Mouse (Mus musculus) forebrain, embryonic 11.5 days (tissue): ENCODE data around the gene Rps17. TPM values are rescaled to one million over a fixed set of nuclear protein-coding genes. Genes with fewer than 3 reads are reported as not detected.

ENCODE experiments used
- ATAC-seq: fragments of 200-750 bp; cut with Nextera tagmentation; replicated peaks from 2 replicates; pipeline ENCODE4 v1.8.0; 2017; ENCODE audit warnings: moderate TSS enrichment; ENCODE audit not compliant: low FRiP score
- DNase-seq: peaks from one replicate; pipeline ENCODE4 v3.0.0-alpha.2; 2017; ENCODE audit warnings: low spot score
- H3K27ac ChIP-seq: fragments of 300-500 bp; sonication (generic); 2 replicates; pipeline ENCODE4 v1.5.1; 2014; ENCODE audit warnings: low read depth, low read length
- H3K27me3 ChIP-seq: fragments of 300-500 bp; sonication (generic); 2 replicates; pipeline ENCODE4 v1.6.1; 2014; ENCODE audit warnings: mild to moderate bottlenecking, low read length, mixed read lengths; ENCODE audit not compliant: control insufficient read depth, insufficient read depth
- H3K36me3 ChIP-seq: fragments of 300-500 bp; sonication (generic); 2 replicates; pipeline ENCODE4 v1.6.1; 2014; ENCODE audit warnings: mild to moderate bottlenecking, low read length, moderate library complexity, mixed read lengths; ENCODE audit not compliant: control insufficient read depth, insufficient read depth
- H3K4me1 ChIP-seq: fragments of 300-500 bp; sonication (generic); replicated peaks from 2 replicates; pipeline ENCODE4 v1.6.1; 2014; ENCODE audit warnings: low read length, mixed read lengths; ENCODE audit not compliant: control insufficient read depth, insufficient read depth
- H3K4me2 ChIP-seq: fragments of 300-500 bp; sonication (generic); 2 replicates; pipeline ENCODE4 v1.6.1; 2014; ENCODE audit warnings: low read depth, mild to moderate bottlenecking, low read length, moderate library complexity, mixed read lengths; ENCODE audit not compliant: severe bottlenecking
- H3K4me3 ChIP-seq: fragments of 300-500 bp; sonication (generic); 2 replicates; pipeline ENCODE4 v1.5.1; 2014; ENCODE audit warnings: low read depth, low read length
- H3K9ac ChIP-seq: fragments of 300-500 bp; sonication (generic); 2 replicates; pipeline ENCODE4 v1.6.1; 2014; ENCODE audit warnings: low read length
- H3K9me3 ChIP-seq: fragments of 300-500 bp; sonication (generic); 2 replicates; pipeline ENCODE4 v1.6.1; 2016; ENCODE audit warnings: low read length, mixed read lengths; ENCODE audit not compliant: control insufficient read depth
- WGBS: fragments of 180-500 bp; shearing (Covaris S2); extraction: QIAGEN DNeasy Blood & Tissue Kit; methylation state at CpG from one replicate; pipeline ENCODE4 v1.1.7; 2014; 5-methylcytosine and 5-hydroxymethylcytosine counted together
- polyA plus RNA-seq: library from polyadenylated mRNA; unstranded; fragments of >200 nt; fragmentation: Nextera tagmentation; extraction: Ambion mirVana; gene quantifications from 2 replicates; pipeline ENCODE4 v1.2.1, GENCODE M21; 2014

Gene Rps17
- polyA plus RNA-seq, 1 experiment from 2014 or later = 1,117 TPM

DNA sequence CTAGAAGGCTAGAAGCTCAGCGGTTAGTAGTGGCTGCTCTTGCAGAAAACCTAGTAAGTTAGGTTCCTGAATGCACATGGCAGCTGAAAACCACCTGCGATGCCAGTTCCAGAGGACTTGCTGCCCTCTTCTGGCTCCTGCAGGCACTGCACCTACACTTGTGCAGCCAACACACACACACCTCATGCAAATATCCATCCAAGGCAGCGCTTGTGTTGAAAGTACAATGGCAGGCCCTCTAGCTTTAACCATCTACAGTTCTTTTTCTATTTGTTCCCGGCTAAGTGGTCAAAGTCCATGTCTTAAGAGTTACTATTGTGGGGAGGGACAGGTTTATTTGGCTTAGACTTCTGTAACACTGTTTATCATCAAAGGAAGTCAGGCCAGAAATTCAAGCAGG lies 5.3 kb downstream of the Rps17 start:
- H3K27ac ChIP-seq = no peak overlapping the region
- peak; percentile 84 for DNase-seq
- WGBS = 79% methylated on average over 4 of the region's 4 CpGs
- H3K9ac ChIP-seq = no peak overlapping the region
- H3K27me3 ChIP-seq = no peaks in the 10 kb centered on the region
- no peak overlapping the region for H3K4me3 ChIP-seq
- no peaks in the 10 kb centered on the region for H3K9me3 ChIP-seq
- no peak for ATAC-seq
- H3K4me1 ChIP-seq = peaks cover 11% of the 10 kb centered on the region
- no peak overlapping the region for H3K4me2 ChIP-seq
- peaks cover 13% of the 10 kb centered on the region; the same call in 1 of the 2 replicates for H3K36me3 ChIP-seq

DNA sequence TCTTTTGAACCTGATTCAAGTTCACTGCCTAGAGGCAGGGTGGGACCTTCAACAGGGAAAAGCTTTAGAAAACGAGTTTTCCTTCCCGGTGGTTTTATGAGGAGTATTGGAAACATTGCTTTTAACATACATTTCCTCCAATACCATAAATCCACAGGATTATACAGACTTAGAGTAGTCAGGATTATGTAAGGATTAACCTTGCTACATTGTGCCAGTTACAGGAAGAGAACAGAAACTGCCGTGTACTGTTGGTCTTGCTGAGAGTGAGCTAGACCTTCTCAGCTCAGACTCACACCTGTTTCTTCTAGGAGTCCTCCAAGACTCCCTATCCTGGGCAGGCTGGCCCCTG lies 6.6 kb downstream of the Rps17 start:
- DNase-seq (no peak), ATAC-seq (no peak)
- 87% methylated on average over 3 of the region's 3 CpGs for WGBS

DNA sequence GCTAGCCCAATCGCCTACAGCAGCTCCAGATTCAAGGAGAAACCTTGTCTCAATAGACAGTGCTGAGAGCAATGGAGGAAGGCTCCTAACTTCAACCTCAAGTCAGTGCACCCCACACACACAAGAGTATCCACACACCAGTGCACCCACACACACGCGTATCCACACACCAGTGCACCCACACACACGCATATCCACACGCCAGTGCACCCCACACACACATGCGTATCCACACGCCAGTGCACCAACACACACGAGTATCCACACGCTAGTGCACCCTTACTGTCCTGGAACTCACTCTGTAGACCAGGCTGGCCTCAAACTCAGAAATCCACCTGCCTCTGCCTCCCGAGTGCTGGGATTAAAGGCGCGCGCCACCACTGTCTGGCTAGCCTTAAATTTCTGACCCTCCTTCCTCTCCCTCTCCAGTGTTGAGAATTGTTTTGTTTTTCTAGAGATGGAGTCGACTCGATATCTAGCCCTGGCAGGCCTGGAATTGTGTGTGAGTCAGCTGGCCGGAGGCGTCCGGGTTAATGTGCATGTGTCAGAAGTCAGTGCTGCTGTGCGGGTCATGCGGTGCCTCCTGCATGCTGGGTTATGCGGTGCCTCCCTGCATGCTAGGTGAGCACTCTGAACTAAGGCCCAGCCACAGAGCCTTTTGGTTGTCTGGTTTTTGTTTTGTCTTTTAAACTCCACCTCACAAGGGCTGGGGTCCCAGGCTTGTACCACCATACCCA lies 7.1 kb downstream of the Rps17 start:
- no peaks in the 10 kb centered on the region for H3K27me3 ChIP-seq
- no peak for ATAC-seq
- no peaks in the 10 kb centered on the region for H3K9me3 ChIP-seq
- 96% methylated on average over 21 of the region's 21 CpGs for WGBS
- H3K36me3 ChIP-seq = peaks cover 12% of the 10 kb centered on the region; the same call in 1 of the 2 replicates
- no peak overlapping the region for H3K4me3 ChIP-seq
- H3K4me2 ChIP-seq = no peak overlapping the region
- H3K9ac ChIP-seq = no peak overlapping the region
- H3K27ac ChIP-seq = no peak overlapping the region
- no peak for DNase-seq
- peaks cover 2% of the 10 kb centered on the region for H3K4me1 ChIP-seq

More for the DNA sequence above, 6.6 kb downstream of the Rps17 start:
- Histone ChIP-seq H3K9ac (no peak overlapping the region), H3K4me1 (peaks cover 7% of the 10 kb centered on the region), H3K9me3 (no peaks in the 10 kb centered on the region), H3K4me3 (no peak overlapping the region), H3K27ac (no peak overlapping the region), H3K27me3 (no peaks in the 10 kb centered on the region), H3K36me3 (peaks cover 13% of the 10 kb centered on the region; the same call in 1 of the 2 replicates), H3K4me2 (no peak overlapping the region)

DNA sequence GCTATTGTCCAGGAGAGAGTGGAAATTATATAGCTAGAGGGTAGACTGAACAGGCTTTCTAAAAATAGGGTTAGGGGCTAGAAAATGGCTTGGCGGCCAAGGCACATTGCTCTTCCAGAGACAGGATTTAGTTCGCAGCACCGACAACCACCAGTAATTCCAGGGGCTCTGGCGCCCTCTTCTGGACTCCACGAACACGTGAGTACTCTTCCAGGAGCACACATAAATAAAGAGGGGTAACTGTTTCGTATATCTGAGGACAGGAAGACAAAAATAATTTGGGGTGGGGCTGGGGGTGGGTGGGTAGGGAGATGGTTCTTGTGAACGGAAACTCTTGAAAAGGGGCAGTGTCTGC lies 8.6 kb downstream of the Rps17 start:
- H3K9ac ChIP-seq = no peak overlapping the region
- H3K36me3 ChIP-seq = peaks cover 5% of the 10 kb centered on the region; the same call in 1 of the 2 replicates
- no peak overlapping the region for H3K4me2 ChIP-seq
- DNase-seq = peak; percentile 79
- WGBS = 34% methylated on average over 8 of the region's 8 CpGs
- no peaks in the 10 kb centered on the region for H3K4me1 ChIP-seq
- H3K27ac ChIP-seq = peak overlapping the region; percentile 14; the same call in 1 of the 2 replicates
- no peak for ATAC-seq
- H3K27me3 ChIP-seq = no peaks in the 10 kb centered on the region
- H3K9me3 ChIP-seq = no peaks in the 10 kb centered on the region
- H3K4me3 ChIP-seq = no peak overlapping the region

DNA sequence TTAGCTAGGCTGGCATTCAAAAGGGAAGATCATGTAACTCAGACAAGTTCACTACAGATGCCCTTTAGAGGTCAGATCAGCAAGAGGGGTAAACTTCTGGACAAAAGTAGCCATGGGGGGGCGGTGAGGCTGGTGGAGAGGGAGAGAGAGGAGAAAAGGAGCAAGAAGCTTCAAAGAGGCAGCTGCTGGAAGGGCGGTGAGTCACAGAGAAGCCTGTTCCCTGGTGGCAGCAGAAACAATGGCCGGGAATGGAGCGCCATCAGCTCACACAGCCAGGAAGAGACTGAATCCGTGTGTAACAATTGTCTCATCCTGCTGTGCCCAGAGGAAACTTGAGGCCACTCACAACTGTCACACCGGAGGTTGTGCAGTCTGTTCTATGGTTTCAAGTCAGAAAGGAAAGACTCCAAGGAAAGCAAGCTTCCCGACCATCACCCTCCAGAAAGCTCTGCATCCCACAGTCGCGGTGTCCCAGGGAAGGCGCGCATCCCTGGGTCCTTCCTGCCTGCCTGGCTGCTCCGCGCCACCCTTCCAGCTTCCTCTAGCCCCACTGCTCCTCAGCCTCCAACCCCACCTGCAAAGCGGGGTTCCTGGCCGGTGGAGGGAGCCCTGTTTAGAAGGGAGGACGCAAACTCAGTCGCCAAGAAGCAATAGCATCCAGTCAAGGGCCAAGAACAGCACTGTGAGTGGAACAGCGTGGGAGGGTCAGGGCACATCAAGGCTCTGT lies 9.2 kb downstream of the Rps17 start:
- Histone ChIP-seq H3K4me2 (no peak overlapping the region), H3K27me3 (no peaks in the 10 kb centered on the region), H3K27ac (peak overlapping the region; percentile 14; the same call in 1 of the 2 replicates), H3K36me3 (no peaks in the 10 kb centered on the region), H3K9me3 (no peaks in the 10 kb centered on the region), H3K9ac (no peak overlapping the region), H3K4me3 (no peak overlapping the region), H3K4me1 (no peaks in the 10 kb centered on the region)
- 55% methylated on average over 18 of the region's 18 CpGs for WGBS
- DNase-seq (peak; percentile 64), ATAC-seq (peak; percentile 57)

DNA sequence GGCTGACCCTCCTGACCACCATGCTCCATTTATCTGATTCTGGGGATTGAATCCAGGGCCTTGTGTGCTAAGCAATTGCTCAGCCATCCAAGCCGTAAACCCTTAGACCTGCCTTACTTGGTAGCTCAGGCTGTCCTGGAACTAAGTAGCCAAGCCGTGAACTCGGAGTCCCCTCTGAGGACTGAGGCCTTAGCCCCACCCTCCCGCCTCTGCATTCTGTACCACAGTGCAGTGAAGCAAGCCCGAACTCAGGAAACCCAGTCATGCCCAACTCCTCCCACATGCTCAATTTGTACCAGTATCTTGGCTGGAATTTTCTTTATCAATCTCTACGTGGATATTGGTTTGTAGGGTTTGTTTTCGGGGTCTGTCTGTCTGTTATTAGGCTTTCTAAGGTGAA lies 13.2 kb downstream of the Rps17 start:
- Histone ChIP-seq H3K9ac (no peak overlapping the region), H3K4me3 (no peak overlapping the region), H3K27ac (no peak overlapping the region), H3K4me2 (no peak overlapping the region), H3K36me3 (no peaks in the 10 kb centered on the region), H3K4me1 (no peaks in the 10 kb centered on the region), H3K27me3 (no peaks in the 10 kb centered on the region), H3K9me3 (no peaks in the 10 kb centered on the region)
- ATAC-seq = no peak
- DNase-seq = no peak
- 85% methylated on average over 7 of the region's 7 CpGs for WGBS

DNA sequence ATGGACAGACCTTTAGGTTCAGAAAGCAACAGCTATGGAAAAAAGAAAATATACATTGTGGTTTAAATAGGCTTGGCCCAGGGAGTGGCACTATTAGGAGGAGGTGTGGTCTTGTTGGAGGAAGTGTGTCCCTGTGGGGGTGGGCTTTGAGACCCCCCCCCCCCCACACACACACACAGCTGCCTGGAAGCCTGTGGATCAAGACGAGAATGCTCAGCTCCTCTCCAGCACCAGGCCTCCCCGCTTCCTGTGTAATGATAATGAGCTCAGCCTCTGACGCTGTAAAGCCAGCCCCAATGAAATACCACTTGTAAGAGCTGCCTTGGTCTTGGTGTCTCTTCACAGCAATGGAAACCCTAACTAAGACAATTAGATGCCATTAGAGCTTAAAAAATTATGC lies 14.3 kb downstream of the Rps17 start:
- Histone ChIP-seq H3K4me1 (no peaks in the 10 kb centered on the region), H3K9me3 (no peaks in the 10 kb centered on the region), H3K36me3 (no peaks in the 10 kb centered on the region), H3K27ac (no peak overlapping the region), H3K27me3 (no peaks in the 10 kb centered on the region), H3K9ac (no peak overlapping the region), H3K4me2 (no peak overlapping the region), H3K4me3 (no peak overlapping the region)
- ATAC-seq (no peak), DNase-seq (no peak)
- 23% methylated on average over 3 of the region's 3 CpGs for WGBS

DNA sequence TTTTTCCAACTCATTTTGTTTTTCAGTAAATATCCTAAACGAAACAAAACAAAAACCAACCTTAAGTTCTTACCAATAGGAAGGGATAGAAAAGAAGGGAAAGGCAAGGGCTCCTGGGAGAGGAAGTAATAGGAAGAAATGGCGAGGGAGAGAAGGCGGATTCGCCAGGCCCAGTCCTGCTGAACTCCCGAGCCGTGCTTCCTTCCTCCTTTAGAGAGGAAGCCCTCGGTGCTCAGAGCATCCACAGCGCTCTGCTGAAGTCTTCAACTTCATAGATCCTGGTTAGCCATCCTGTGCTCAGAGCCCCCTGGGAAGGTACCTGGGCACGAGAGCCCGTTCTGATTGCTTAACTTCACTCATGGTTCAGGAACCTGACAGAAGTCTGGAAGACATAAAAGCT lies 17.4 kb downstream of the Rps17 start:
- no peaks in the 10 kb centered on the region for H3K27me3 ChIP-seq
- no peak overlapping the region for H3K27ac ChIP-seq
- no peak overlapping the region for H3K9ac ChIP-seq
- no peaks in the 10 kb centered on the region for H3K9me3 ChIP-seq
- H3K36me3 ChIP-seq = no peaks in the 10 kb centered on the region
- 83% methylated on average over 10 of the region's 10 CpGs for whole genome bisulfite sequencing
- H3K4me3 ChIP-seq = no peak overlapping the region
- DNase-seq = no peak
- H3K4me2 ChIP-seq = no peak overlapping the region
- no peaks in the 10 kb centered on the region for H3K4me1 ChIP-seq
- no peak for ATAC-seq

DNA sequence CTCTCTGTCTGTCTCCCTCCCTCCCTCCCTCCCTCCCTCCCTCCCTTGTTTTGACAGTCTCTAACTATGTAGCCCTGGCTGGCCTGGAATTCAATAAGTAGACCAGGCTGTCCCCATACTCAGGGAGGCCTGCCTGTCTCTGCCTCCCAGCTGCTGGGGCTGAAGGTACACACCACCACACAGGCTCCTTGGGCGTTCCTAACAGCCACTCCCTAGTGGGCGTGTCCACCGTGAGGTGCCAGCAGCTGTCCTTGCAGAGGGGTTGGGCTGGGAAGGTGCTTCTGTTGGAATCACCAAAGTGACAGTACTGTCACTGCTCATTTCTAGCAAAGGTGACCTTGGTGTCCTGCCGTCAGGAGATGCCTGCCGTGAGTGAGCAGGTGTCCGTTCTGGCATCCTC lies 18.2 kb downstream of the Rps17 start:
- H3K27me3 ChIP-seq = no peaks in the 10 kb centered on the region
- H3K9me3 ChIP-seq = no peaks in the 10 kb centered on the region
- no peak overlapping the region for H3K4me2 ChIP-seq
- no peak overlapping the region for H3K4me3 ChIP-seq
- H3K36me3 ChIP-seq = no peaks in the 10 kb centered on the region
- DNase-seq = no peak
- no peak overlapping the region for H3K27ac ChIP-seq
- no peak for ATAC-seq
- WGBS = 80% methylated on average over 6 of the region's 6 CpGs
- no peaks in the 10 kb centered on the region for H3K4me1 ChIP-seq
- H3K9ac ChIP-seq = no peak overlapping the region
